Mouse (Mus musculus) hindbrain, embryonic 15.5 days (tissue): ENCODE measurements around the gene Supt4a. TPM values are rescaled to one million over a fixed set of nuclear protein-coding genes. Genes with fewer than 3 reads are reported as not detected.

ENCODE experiments used
- ATAC-seq: fragments of 200-750 bp; cut with Nextera tagmentation; 2 replicates; pipeline ENCODE4 v1.8.0; 2017; ENCODE audit warnings: low read depth, moderate number of reproducible peaks, moderate TSS enrichment; ENCODE audit not compliant: low FRiP score
- H3K27ac ChIP-seq: fragments of 300-500 bp; sonication (generic); replicated peaks from 2 replicates; pipeline ENCODE4 v1.5.1; 2015; ENCODE audit warnings: mild to moderate bottlenecking, inconsistent platforms
- H3K27me3 ChIP-seq: fragments of 300-500 bp; sonication (generic); 2 replicates; pipeline ENCODE4 v1.6.1; 2015; ENCODE audit warnings: control low read depth, inconsistent platforms
- H3K36me3 ChIP-seq: fragments of 300-500 bp; sonication (generic); 2 replicates; pipeline ENCODE4 v1.6.1; 2015; ENCODE audit warnings: control low read depth, inconsistent platforms
- H3K4me1 ChIP-seq: fragments of 300-500 bp; sonication (generic); replicated peaks from 2 replicates; pipeline ENCODE4 v1.6.1; 2015; ENCODE audit warnings: control low read depth, inconsistent platforms
- H3K4me2 ChIP-seq: fragments of 300-500 bp; sonication (generic); 2 replicates; pipeline ENCODE4 v1.6.1; 2015; ENCODE audit warnings: moderate library complexity, mild to moderate bottlenecking, inconsistent platforms
- H3K4me3 ChIP-seq: fragments of 300-500 bp; sonication (generic); 2 replicates; pipeline ENCODE4 v1.5.1; 2015; ENCODE audit warnings: mild to moderate bottlenecking, inconsistent platforms
- H3K9ac ChIP-seq: fragments of 300-500 bp; sonication (generic); 2 replicates; pipeline ENCODE4 v1.6.1; 2015; ENCODE audit warnings: inconsistent platforms
- H3K9me3 ChIP-seq: fragments of 300-500 bp; sonication (generic); 2 replicates; pipeline ENCODE4 v1.6.1; 2016; ENCODE audit warnings: control low read depth, inconsistent platforms
- WGBS: fragments of 180-500 bp; shearing (Covaris S2); methylation state at CpG from one replicate; pipeline ENCODE4 v1.1.7; 2015; 5-methylcytosine and 5-hydroxymethylcytosine counted together
- polyA plus RNA-seq: library from polyadenylated mRNA; unstranded; fragments of >200 nt; fragmentation: Nextera tagmentation; extraction: Ambion mirVana; gene quantifications from 2 replicates; pipeline ENCODE4 v1.2.1, GENCODE M21; 2015

Supt4a gene
- polyA plus RNA-seq, 1 experiment from 2014 or later = 130 TPM

DNA sequence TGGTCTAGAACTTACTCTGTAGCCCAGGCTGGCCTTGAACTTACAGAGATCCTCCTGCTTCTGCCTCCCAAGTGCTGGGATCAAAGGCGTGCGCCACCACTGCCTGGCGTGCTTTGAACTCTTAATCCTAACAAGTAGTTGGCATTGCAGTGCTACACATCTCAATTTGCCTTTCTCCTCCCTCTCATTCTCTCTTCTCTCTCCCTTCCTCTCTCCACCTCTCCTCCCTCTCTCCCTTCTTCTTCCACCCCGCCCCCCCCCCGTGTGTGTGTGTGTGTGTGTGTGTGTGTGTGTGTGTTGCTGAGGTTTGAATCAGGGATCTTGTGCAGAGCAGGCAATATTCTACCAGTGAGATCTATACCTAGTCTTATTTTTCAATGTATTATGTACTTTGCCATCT is 10.0 kb downstream of the Supt4a start:
- H3K36me3 ChIP-seq = peaks cover 17% of the 10 kb centered on the region
- no peak overlapping the region for H3K9ac ChIP-seq
- no peak overlapping the region for H3K27ac ChIP-seq
- no peak overlapping the region for H3K4me3 ChIP-seq
- no peak for ATAC-seq
- H3K27me3 ChIP-seq = no peaks in the 10 kb centered on the region
- H3K4me1 ChIP-seq = no peaks in the 10 kb centered on the region
- WGBS = 84% methylated on average over 5 of the region's 5 CpGs
- no peak overlapping the region for H3K4me2 ChIP-seq
- H3K9me3 ChIP-seq = no peaks in the 10 kb centered on the region

DNA sequence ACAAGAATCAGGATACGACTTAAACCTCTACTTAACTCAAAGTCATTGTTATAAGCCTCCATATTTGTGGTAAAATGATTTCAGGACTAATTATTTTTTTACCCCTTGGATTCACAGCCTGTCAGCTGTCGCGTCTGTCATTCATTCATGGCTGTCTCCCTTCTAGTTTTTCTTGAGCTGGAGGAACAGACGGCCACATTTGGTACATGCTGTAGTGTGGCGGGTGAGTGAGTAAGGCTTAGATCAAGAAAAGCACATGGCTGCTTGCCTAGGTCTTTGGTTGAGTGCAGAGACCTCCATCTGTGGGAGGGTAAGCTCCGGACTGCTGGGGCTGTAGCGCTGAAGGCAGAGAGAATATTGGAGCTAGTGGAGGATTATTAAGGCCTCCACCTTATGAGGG is 10.4 kb downstream of the Supt4a start:
- Histone ChIP-seq H3K4me2 (no peak overlapping the region), H3K4me3 (no peak overlapping the region), H3K4me1 (no peaks in the 10 kb centered on the region), H3K9ac (no peak overlapping the region), H3K9me3 (no peaks in the 10 kb centered on the region), H3K27me3 (no peaks in the 10 kb centered on the region), H3K36me3 (peaks cover 13% of the 10 kb centered on the region), H3K27ac (no peak overlapping the region)
- ATAC-seq = no peak
- WGBS = 93% methylated on average over 7 of the region's 7 CpGs

GRCm38 (mm10) chr11:87748132-87749119 is 11.1 kb downstream of the Supt4a start:
- 43% methylated on average over 19 of the region's 19 CpGs for WGBS
- peaks cover 13% of the 10 kb centered on the region for H3K36me3 ChIP-seq
- no peaks in the 10 kb centered on the region for H3K9me3 ChIP-seq
- no peak for ATAC-seq
- no peak overlapping the region for H3K4me3 ChIP-seq
- H3K4me2 ChIP-seq = no peak overlapping the region
- no peak overlapping the region for H3K27ac ChIP-seq
- no peaks in the 10 kb centered on the region for H3K4me1 ChIP-seq
- H3K9ac ChIP-seq = no peak overlapping the region
- no peaks in the 10 kb centered on the region for H3K27me3 ChIP-seq

- Histone ChIP-seq H3K4me3 (no peak overlapping the region), H3K36me3 (peaks cover 3% of the 10 kb centered on the region; the same call in 1 of the 2 replicates), H3K4me1 (no peaks in the 10 kb centered on the region), H3K4me2 (no peak overlapping the region), H3K9me3 (no peaks in the 10 kb centered on the region), H3K27me3 (no peaks in the 10 kb centered on the region), H3K9ac (no peak overlapping the region), H3K27ac (no peak overlapping the region)
- WGBS = 64% methylated on average over 18 of the region's 18 CpGs
- ATAC-seq = no peak
These were observed 12.1 kb downstream of the Supt4a start for GRCm38 (mm10) chr11:87749192-87750042.

DNA sequence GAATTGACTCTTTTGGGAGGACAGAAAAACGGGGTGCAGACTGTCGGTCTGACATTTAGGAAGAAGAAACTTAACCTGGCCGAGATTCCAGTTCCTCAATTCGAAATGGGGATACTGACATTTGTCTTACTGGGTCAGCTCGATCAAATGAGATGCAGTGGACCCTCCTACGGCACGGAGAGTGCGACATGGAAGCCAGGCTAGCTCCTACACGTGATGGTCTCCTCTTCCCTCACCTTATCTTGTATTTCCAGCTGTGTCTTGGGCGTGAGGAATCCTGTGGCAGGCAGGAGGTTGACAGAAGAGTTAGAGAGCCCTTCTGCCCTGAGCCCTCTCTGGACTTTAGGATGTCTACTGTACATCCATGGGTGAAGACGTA is 12.7 kb downstream of the Supt4a start:
- Histone ChIP-seq H3K27ac (no peak overlapping the region), H3K9ac (no peak overlapping the region)
- ATAC-seq = no peak

GRCm38 (mm10) chr11:87750521-87750920 is 13.2 kb downstream of the Supt4a start:
- no peak overlapping the region for H3K4me2 ChIP-seq
- 80% methylated on average over 3 of the region's 3 CpGs for WGBS
- no peak for ATAC-seq
- H3K9ac ChIP-seq = no peak overlapping the region
- H3K27ac ChIP-seq = no peak overlapping the region
- no peaks in the 10 kb centered on the region for H3K9me3 ChIP-seq
- no peaks in the 10 kb centered on the region for H3K36me3 ChIP-seq
- H3K27me3 ChIP-seq = no peaks in the 10 kb centered on the region
- no peaks in the 10 kb centered on the region for H3K4me1 ChIP-seq
- no peak overlapping the region for H3K4me3 ChIP-seq

More for the DNA sequence above, 12.7 kb downstream of the Supt4a start:
- H3K27me3 ChIP-seq = no peaks in the 10 kb centered on the region
- H3K4me3 ChIP-seq = no peak overlapping the region
- H3K4me1 ChIP-seq = no peaks in the 10 kb centered on the region
- H3K36me3 ChIP-seq = no peaks in the 10 kb centered on the region
- H3K4me2 ChIP-seq = no peak overlapping the region
- WGBS = 81% methylated on average over 11 of the region's 11 CpGs
- H3K9me3 ChIP-seq = no peaks in the 10 kb centered on the region

GRCm38 (mm10) chr11:87751031-87751430 is 13.7 kb downstream of the Supt4a start:
- no peaks in the 10 kb centered on the region for H3K36me3 ChIP-seq
- H3K27ac ChIP-seq = no peak overlapping the region
- no peak for ATAC-seq
- no peak overlapping the region for H3K9ac ChIP-seq
- H3K4me3 ChIP-seq = no peak overlapping the region
- H3K4me1 ChIP-seq = no peaks in the 10 kb centered on the region
- 79% methylated on average over 8 of the region's 8 CpGs for WGBS
- no peak overlapping the region for H3K4me2 ChIP-seq
- H3K27me3 ChIP-seq = no peaks in the 10 kb centered on the region
- H3K9me3 ChIP-seq = no peaks in the 10 kb centered on the region

- no peaks in the 10 kb centered on the region for H3K27me3 ChIP-seq
- no peak overlapping the region for H3K4me2 ChIP-seq
- 69% methylated on average over 4 of the region's 4 CpGs for WGBS
- H3K9ac ChIP-seq = no peak overlapping the region
- ATAC-seq = no peak
- no peaks in the 10 kb centered on the region for H3K4me1 ChIP-seq
- no peak overlapping the region for H3K27ac ChIP-seq
- H3K4me3 ChIP-seq = no peak overlapping the region
- no peaks in the 10 kb centered on the region for H3K36me3 ChIP-seq
- no peaks in the 10 kb centered on the region for H3K9me3 ChIP-seq
These were observed 14.2 kb downstream of the Supt4a start for GRCm38 (mm10) chr11:87751491-87751966.

DNA sequence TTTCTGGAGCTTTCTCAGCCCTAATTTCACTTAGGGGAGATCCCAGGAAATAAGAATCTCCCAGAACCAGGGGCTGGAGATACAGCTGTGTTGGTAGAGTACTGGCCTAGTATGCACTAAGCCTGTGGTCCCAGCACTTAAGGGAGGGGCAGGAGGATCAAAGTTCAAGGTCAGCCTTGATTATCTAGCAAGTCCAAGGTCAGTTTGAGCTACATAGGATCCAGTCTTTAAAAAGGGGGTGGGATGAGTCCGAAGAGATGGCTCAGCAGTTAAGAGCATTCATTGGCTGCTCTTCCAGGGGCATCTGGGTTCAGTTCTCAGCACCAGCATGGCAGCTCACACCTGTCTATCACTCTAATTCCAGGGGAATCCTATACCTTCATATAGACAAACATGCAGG is 15.0 kb downstream of the Supt4a start:
- Histone ChIP-seq H3K27ac (no peak overlapping the region), H3K27me3 (no peaks in the 10 kb centered on the region), H3K4me1 (no peaks in the 10 kb centered on the region), H3K9me3 (no peaks in the 10 kb centered on the region), H3K36me3 (no peaks in the 10 kb centered on the region), H3K4me2 (no peak overlapping the region), H3K4me3 (no peak overlapping the region), H3K9ac (no peak overlapping the region)
- WGBS = 68% methylated on average over 1 of the region's 1 CpGs
- no peak for ATAC-seq

DNA sequence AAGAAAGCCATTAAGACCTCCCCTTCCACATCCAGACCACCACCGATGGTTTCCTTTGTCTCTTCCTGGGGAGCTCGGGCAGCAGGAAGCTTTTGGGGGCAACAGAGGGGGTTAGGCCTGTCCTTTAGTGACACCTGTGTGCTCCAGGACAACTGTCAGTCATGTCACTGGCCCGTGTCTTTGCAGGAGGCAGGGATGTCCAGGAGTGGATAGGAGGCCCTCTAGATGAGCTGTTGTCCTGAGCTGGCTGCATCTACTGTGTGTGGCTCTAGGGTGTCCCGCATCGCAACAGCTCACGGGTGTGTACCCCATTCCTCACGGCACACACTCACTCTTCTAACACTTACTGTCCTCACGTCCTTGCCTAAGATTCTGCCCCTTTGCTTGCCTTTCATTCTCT is 15.9 kb downstream of the Supt4a start:
- H3K9ac ChIP-seq = no peak overlapping the region
- no peak for ATAC-seq
- no peaks in the 10 kb centered on the region for H3K9me3 ChIP-seq
- H3K4me2 ChIP-seq = no peak overlapping the region
- no peaks in the 10 kb centered on the region for H3K27me3 ChIP-seq
- WGBS = 81% methylated on average over 8 of the region's 8 CpGs
- no peak overlapping the region for H3K27ac ChIP-seq
- H3K4me3 ChIP-seq = no peak overlapping the region
- no peaks in the 10 kb centered on the region for H3K36me3 ChIP-seq
- H3K4me1 ChIP-seq = no peaks in the 10 kb centered on the region

GRCm38 (mm10) chr11:87753891-87754501 is 16.6 kb downstream of the Supt4a start:
- ATAC-seq = no peak
- WGBS = 88% methylated on average over 5 of the region's 5 CpGs
- H3K9me3 ChIP-seq = no peaks in the 10 kb centered on the region

GRCm38 (mm10) chr11:87754603-87755002 is 17.3 kb downstream of the Supt4a start:
- no peak overlapping the region for H3K4me2 ChIP-seq
- no peak for ATAC-seq
- no peak overlapping the region for H3K4me3 ChIP-seq
- WGBS = 80% methylated on average over 5 of the region's 5 CpGs
- H3K9me3 ChIP-seq = no peaks in the 10 kb centered on the region
- H3K4me1 ChIP-seq = peaks cover 3% of the 10 kb centered on the region
- H3K9ac ChIP-seq = no peak overlapping the region
- H3K36me3 ChIP-seq = no peaks in the 10 kb centered on the region
- H3K27ac ChIP-seq = no peak overlapping the region
- H3K27me3 ChIP-seq = no peaks in the 10 kb centered on the region

More at GRCm38 (mm10) chr11:87753891-87754501, 16.6 kb downstream of the Supt4a start:
- Histone ChIP-seq H3K4me3 (no peak overlapping the region), H3K9ac (no peak overlapping the region), H3K4me1 (no peaks in the 10 kb centered on the region), H3K36me3 (no peaks in the 10 kb centered on the region), H3K27ac (no peak overlapping the region), H3K4me2 (no peak overlapping the region), H3K27me3 (no peaks in the 10 kb centered on the region)
